In genomic region chr16:72419328-72420066, GRCm38 (mm10) we compare ENCODE assay signal across 22 mouse cellular contexts.
"Had no signal": no experiment of that assay in that cellular context is flagged by ENCODE, and none has a peak within 500 bp of the region (broad histone marks: within the 10 kb centered on the region; RNA-seq: fewer than 3 reads in every experiment).

No protein-coding gene starts in this region.

- H3K9me3 ChIP-seq: liver, embryonic 12.5 days; liver, embryonic 15.5 days; lung, embryonic 15.5 days; neural tube, embryonic 12.5 days; neural tube, embryonic 15.5 days had no signal

- DNase-seq: kidney, adult 9 months; kidney, postnatal 14 days; kidney, postnatal 4 days; liver; lung, adult 18-20 months; lung, postnatal 10 days; lung, postnatal 36 days; midbrain, embryonic 14.5 days; right cerebral cortex, adult 18-20 months; right cerebral cortex, postnatal 14 days; right cerebral cortex, postnatal 4 days; thymus, adult 2 months; thymus, postnatal 14 days; thymus, postnatal 4 days had no signal

- H3K36me3 ChIP-seq: liver, embryonic 12.5 days; liver, embryonic 15.5 days; lung, embryonic 15.5 days; neural tube, embryonic 12.5 days; neural tube, embryonic 15.5 days had no signal

- H3K27me3 ChIP-seq: liver, embryonic 12.5 days; liver, embryonic 15.5 days; lung, embryonic 15.5 days; megakaryocyte, embryonic 14.5 days; neural tube, embryonic 12.5 days; neural tube, embryonic 15.5 days had no signal

- H3K4me3 ChIP-seq: liver, embryonic 12.5 days; liver, embryonic 15.5 days; lung, embryonic 15.5 days; megakaryocyte, embryonic 14.5 days; neural tube, embryonic 12.5 days; neural tube, embryonic 15.5 days had no signal

- H3K4me2 ChIP-seq: liver, embryonic 12.5 days; liver, embryonic 15.5 days; lung, embryonic 15.5 days; midbrain, embryonic 11.5 days; neural tube, embryonic 12.5 days; neural tube, embryonic 15.5 days had no signal

- H3K27ac ChIP-seq: liver, embryonic 12.5 days; liver, embryonic 15.5 days; lung, embryonic 15.5 days; neural tube, embryonic 12.5 days; neural tube, embryonic 15.5 days; stomach, postnatal 0 days had no signal

- ATAC-seq: liver, embryonic 12.5 days had no signal

- H3K9ac ChIP-seq: liver, embryonic 12.5 days; liver, embryonic 15.5 days; lung, embryonic 15.5 days; neural tube, embryonic 12.5 days; neural tube, embryonic 15.5 days had no signal

- H3K4me1 ChIP-seq: liver, embryonic 12.5 days; liver, embryonic 15.5 days; lung, embryonic 15.5 days; megakaryocyte, embryonic 14.5 days; neural tube, embryonic 12.5 days; neural tube, embryonic 15.5 days had no signal
